Mouse (Mus musculus) ES-E14 (cell line): Measurements from ENCODE around the gene Gjb4. TPM values are rescaled to one million over a fixed set of nuclear protein-coding genes. Genes with fewer than 3 reads are reported as not detected.

Experiments
- DNase-seq: peaks from one replicate; pipeline ENCODE4 v3.0.0-alpha.2; 2013; ENCODE audit warnings: low read depth, low spot score
- H3K27ac ChIP-seq: 2 replicates; pipeline ENCODE4 v1.5.1; 2012; ENCODE audit warnings: low read depth, mild to moderate bottlenecking, low read length, moderate library complexity, mixed read lengths; ENCODE audit not compliant: poor library complexity, insufficient read depth, severe bottlenecking
- H3K36me3 ChIP-seq: 2 replicates; pipeline ENCODE4 v1.6.1; 2012; ENCODE audit warnings: mild to moderate bottlenecking, low read length, moderate library complexity, mixed read lengths; ENCODE audit not compliant: control insufficient read depth, poor library complexity, insufficient read depth, severe bottlenecking
- H3K4me1 ChIP-seq, 2 experiments: fragments of 150-350 bp in 1 of 2; sonication (generic) in 1 of 2; 2 replicates each; pipeline ENCODE4 v1.6.1; 2012; ENCODE audit warnings: low read length in 2 of 2, mild to moderate bottlenecking in 1 of 2, mixed read lengths in 1 of 2; ENCODE audit not compliant: control insufficient read depth in 2 of 2, insufficient read depth in 2 of 2, poor library complexity in 1 of 2
- H3K4me3 ChIP-seq, 2 experiments: fragments of 150-350 bp in 1 of 2; sonication (generic) in 1 of 2; 2 replicates each; pipeline ENCODE4 v1.5.1; 2012; ENCODE audit warnings: low read length in 2 of 2, low read depth in 1 of 2, mild to moderate bottlenecking in 1 of 2, mixed read lengths in 1 of 2; ENCODE audit not compliant: insufficient read depth in 1 of 2, poor library complexity in 1 of 2, severe bottlenecking in 1 of 2
- H3K9ac ChIP-seq: 2 replicates; pipeline ENCODE4 v1.6.1; 2012; ENCODE audit warnings: low read depth, mild to moderate bottlenecking, low read length, mixed read lengths; ENCODE audit not compliant: poor library complexity, insufficient read depth, severe bottlenecking
- H3K9me3 ChIP-seq: fragments of 150-350 bp; sonication (generic); 2 replicates; pipeline ENCODE4 v1.6.1; 2012; ENCODE audit warnings: low read depth, mild to moderate bottlenecking, low read length; ENCODE audit not compliant: control insufficient read depth, insufficient read depth
- CHD2 ChIP-seq: IDR thresholded peaks from 2 replicates; pipeline ENCODE4 v1.6.1; 2014; ENCODE audit warnings: mild to moderate bottlenecking, low read depth, low read length, inconsistent platforms
- HCFC1 ChIP-seq: IDR thresholded peaks from 2 replicates; pipeline ENCODE4 v1.6.1; 2012; ENCODE audit warnings: low read length, inconsistent platforms, borderline replicate concordance; ENCODE audit not compliant: insufficient read depth
- MAFK ChIP-seq: IDR thresholded peaks from 2 replicates; pipeline ENCODE4 v1.6.1; 2014; ENCODE audit warnings: mild to moderate bottlenecking, low read depth, low read length, inconsistent platforms; ENCODE audit not compliant: insufficient read depth
- ZC3H11A ChIP-seq: IDR thresholded peaks from 2 replicates; pipeline ENCODE4 v1.6.1; 2012; ENCODE audit warnings: low read depth, mild to moderate bottlenecking, inconsistent platforms, low read length, borderline replicate concordance
- ZNF384 ChIP-seq: IDR thresholded peaks from 2 replicates; pipeline ENCODE4 v1.6.1; 2012; ENCODE audit warnings: low read depth, low read length, inconsistent platforms
- in situ Hi-C, 2 experiments: fragments of 600-800 bp; cut with MboI; formaldehyde crosslinking; loops; one replicate each; pipeline ENCODE4 v1.15.1; 2025; ENCODE audit warnings: low sequenced_read_pairs in 2 of 2, inconsistent platforms in 1 of 2; ENCODE audit not compliant: unreplicated experiment in 2 of 2
- total RNA-seq: library from RNA; depleted of rRNA; stranded (reverse); fragments of 300-350 nt; gene quantifications from 2 replicates; pipeline ENCODE4 v1.2.3, GENCODE M21; 2012

Gene Gjb4
- total RNA-seq, 1 experiment = 1.6 TPM

GRCm38 (mm10) chr4:127349560-127350300 lies 4.2 kb downstream of the Gjb4 start:
- H3K4me1 ChIP-seq = peaks cover 7 to 29% of the 10 kb centered on the region in 2 experiments
- TF ChIP-seq MAFK (no peak), HCFC1 (no peak), ZC3H11A (no peak), CHD2 (no peak), ZNF384 (no peak)
- no peak overlapping the region for H3K27ac ChIP-seq
- in situ Hi-C loops = no loop called here
- no peak for DNase-seq
- no peak overlapping the region for H3K9ac ChIP-seq
- H3K4me3 ChIP-seq = no peak overlapping the region
- peaks cover 5% of the 10 kb centered on the region for H3K36me3 ChIP-seq
- no peaks in the 10 kb centered on the region for H3K9me3 ChIP-seq

DNA sequence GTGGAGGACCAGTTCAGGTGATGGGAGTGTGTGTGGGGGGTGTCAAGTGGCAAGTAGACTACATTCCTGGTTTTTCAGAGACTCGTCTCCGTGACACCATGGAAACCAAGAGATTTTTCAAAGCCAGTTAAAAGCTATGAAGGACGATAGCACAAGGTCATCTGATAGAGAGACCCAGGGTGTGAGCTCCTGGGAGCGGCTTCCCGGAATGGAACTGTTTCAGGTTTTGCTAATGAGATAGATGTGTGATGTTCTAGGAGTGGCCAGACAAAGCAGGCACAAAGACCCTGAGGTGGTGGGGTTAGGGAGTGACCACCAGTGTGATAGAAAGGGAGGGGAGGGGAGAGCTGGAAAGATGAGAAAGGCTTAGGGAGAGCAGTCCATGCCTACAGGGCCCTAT lies 8.9 kb downstream of the Gjb4 start:
- DNase-seq = peak; percentile 89
- Histone ChIP-seq H3K27ac (peak overlapping the region; percentile 91), H3K4me3 (no peak overlapping the region), H3K4me1 (peaks cover 5 to 22% of the 10 kb centered on the region in 2 experiments), H3K9ac (no peak overlapping the region), H3K36me3 (no peaks in the 10 kb centered on the region), H3K9me3 (no peaks in the 10 kb centered on the region)
- in situ Hi-C loops = no loop called here
- TF ChIP-seq ZNF384 = no peak
- TF ChIP-seq ZC3H11A = no peak
- peak; percentile 48; the same call in 1 of the 2 replicates for TF ChIP-seq CHD2
- TF ChIP-seq MAFK = no peak

GRCm38 (mm10) chr4:127341372-127341771 lies 12.5 kb downstream of the Gjb4 start:
- DNase-seq = no peak
- in situ Hi-C loops = no loop called here
- no peaks in the 10 kb centered on the region for H3K36me3 ChIP-seq
- TF ChIP-seq MAFK = no peak
- no peak for TF ChIP-seq HCFC1
- TF ChIP-seq ZC3H11A = no peak
- no peak for TF ChIP-seq ZNF384
- no peak for TF ChIP-seq CHD2
- peak overlapping the region in 1 of 2 experiments; percentile 49; a peak in 1 of 4 replicates for H3K4me3 ChIP-seq
- H3K27ac ChIP-seq = peak overlapping the region; percentile 49; the same call in 1 of the 2 replicates
- H3K9me3 ChIP-seq = no peaks in the 10 kb centered on the region
- H3K9ac ChIP-seq = peak overlapping the region; percentile 70; the same call in 1 of the 2 replicates
- H3K4me1 ChIP-seq = peaks cover 4 to 24% of the 10 kb centered on the region in 2 experiments; a peak in 3 of 4 replicates

DNA sequence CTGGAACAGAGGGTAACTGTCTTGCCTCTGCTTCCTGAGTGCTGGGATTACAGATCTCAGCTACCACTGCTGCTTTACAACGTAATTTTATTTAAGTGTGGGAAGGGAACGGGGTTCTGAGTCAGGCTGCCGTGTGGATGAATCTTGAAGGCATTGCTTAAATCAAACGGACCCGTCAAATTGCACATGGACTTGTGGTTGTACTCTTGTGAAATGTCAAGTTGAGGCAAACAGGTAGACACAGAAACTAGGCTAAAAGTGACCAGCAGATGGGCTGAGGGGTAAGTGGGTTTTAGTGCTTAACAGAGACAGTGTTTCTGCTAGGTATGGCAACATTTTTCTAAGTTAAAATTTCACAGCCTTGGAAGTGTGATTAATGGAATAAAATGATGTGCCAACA lies 16.2 kb downstream of the Gjb4 start:
- no peak for TF ChIP-seq HCFC1
- TF ChIP-seq ZC3H11A = no peak
- TF ChIP-seq ZNF384 = no peak
- TF ChIP-seq CHD2 = no peak
- no peak for TF ChIP-seq MAFK
- H3K9ac ChIP-seq = no peak overlapping the region
- H3K27ac ChIP-seq = no peak overlapping the region
- no peak for DNase-seq
- in situ Hi-C loops = no loop called here
- no peak overlapping the region for H3K4me3 ChIP-seq
- H3K9me3 ChIP-seq = no peaks in the 10 kb centered on the region
- no peaks in the 10 kb centered on the region for H3K36me3 ChIP-seq
- H3K4me1 ChIP-seq = peaks cover 2 to 29% of the 10 kb centered on the region in 2 experiments; a peak in 3 of 4 replicates
